Mouse (Mus musculus): ENCODE measurements around the gene Rnf6. TPM values are rescaled to one million over a fixed set of nuclear protein-coding genes. Genes with fewer than 3 reads are reported as not detected.

Rnf6 gene
- 25.2 and 26.2 TPM in 2 replicates for polyA plus RNA-seq (2015; fragmentation: Nextera tagmentation; extraction: Ambion mirVana)

DNA sequence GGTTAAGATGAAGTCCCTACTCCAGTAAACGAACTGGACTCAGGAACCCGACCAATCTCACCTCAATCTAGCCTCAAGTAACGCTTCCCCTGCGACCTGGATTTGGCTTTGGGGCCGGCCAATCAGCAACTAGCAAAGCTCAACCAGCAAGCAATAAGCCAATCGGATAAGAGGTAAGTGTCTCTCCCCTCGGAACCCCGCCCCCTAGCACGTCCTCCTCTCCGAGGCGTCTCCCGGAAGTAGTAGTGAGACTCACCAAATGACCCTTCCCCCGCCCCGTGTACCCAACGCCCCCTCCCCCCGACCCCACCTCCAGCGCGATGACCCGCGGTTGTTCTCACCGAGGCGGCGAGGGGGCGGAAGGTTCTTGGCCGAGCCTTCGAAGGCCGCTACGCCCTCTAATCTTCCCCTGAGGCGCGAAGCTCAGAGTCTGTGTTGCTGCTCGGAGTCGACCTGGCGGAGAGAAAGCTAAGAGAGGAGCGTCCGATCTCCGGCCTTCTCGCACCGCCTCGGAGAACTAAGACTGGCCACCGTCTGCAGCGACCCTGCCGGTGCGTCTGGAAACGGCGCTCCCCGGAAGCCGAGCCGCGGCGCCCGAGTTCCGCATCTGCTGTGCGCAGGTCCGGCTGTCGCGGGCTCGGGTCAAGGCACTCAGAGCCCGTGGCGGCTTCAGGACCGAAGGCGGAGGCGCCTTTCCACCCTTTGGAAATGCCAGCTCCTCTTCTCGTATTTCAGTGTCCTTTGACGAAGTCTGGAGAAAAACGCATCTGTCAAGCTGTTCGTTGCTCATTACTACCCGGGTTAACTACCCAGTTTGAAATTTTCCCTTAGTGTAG is at the start of gene Rnf6:
TSS of gene Rnf6 (minus strand) at position 677 of the 836 bp plus-strand sequence.
- peaks cover 32% of the 10 kb centered on the region for H3K36me3 ChIP-seq (replicated peaks)
- no peaks in the 10 kb centered on the region for H3K27me3 ChIP-seq
- H3K4me2 ChIP-seq: peak within 1 kb of the TSS; percentile 88
- H3K4me1 ChIP-seq (replicated peaks): peaks cover 26% of the 10 kb centered on the region
- H3K4me3 ChIP-seq (replicated peaks): peak within 1 kb of the TSS; percentile 84
- ATAC-seq (ENCODE audit: insufficient read depth): peak; percentile 98
- H3K27ac ChIP-seq (replicated peaks): peak within 1 kb of the TSS; percentile 99
- H3K9me3 ChIP-seq (replicated peaks): no peaks in the 10 kb centered on the region
- H3K9ac ChIP-seq: peak within 1 kb of the TSS; percentile 89
- WGBS (ENCODE audit: insufficient replicate concordance): under 1% methylated on average over 67 of the region's 67 CpGs

DNA sequence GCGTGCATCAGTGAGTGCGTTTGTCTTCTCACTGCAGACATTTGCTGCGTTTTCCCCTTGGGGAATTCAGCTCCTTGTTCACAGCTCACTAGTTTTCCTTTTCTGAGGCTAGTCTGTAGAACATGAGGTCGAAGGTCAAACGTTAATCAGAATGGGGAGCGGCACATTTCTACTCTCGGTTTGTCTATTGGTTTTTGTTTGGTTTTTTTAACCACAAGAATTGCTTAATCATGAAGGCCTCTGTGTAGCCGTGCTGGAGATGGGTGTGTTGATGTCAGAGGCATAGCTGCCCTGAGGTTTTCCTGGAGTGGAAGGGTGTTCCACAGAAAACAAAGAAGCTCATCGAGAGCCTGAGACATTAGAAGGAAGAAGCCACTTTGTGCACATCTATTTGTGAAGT is 49.2 kb upstream of the Rnf6 start:
- Histone ChIP-seq H3K9ac (no peak overlapping the region), H3K27ac (replicated peaks) (peak overlapping the region; percentile 65), H3K36me3 (replicated peaks) (peaks cover 64% of the 10 kb centered on the region), H3K27me3 (no peaks in the 10 kb centered on the region), H3K4me2 (no peak overlapping the region), H3K9me3 (replicated peaks) (no peaks in the 10 kb centered on the region), H3K4me1 (replicated peaks) (peaks cover 25% of the 10 kb centered on the region), H3K4me3 (replicated peaks) (no peak overlapping the region)
- no peak for ATAC-seq (ENCODE audit: insufficient read depth)
- WGBS (ENCODE audit: insufficient replicate concordance): 64% methylated on average over 9 of the region's 9 CpGs

DNA sequence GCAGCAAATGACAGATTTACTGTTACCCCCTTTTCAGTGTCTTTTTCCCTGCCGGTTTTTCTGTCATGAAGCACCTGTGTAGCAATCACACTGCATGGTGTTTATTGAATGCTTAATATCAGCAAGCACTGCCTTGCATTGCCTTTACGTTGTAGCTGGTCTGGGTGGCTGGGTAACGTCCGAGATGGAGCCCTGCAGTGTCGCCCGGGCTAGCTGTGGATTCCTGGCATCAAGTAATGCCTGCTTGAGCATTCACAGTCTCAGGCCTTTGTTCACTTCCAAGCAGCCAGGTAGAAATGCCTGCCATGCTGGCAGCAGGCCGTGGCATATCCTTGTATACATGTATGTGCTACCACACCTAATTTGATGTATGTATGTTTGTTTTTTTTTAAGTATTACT is 46.4 kb upstream of the Rnf6 start:
- peaks cover 36% of the 10 kb centered on the region for H3K36me3 ChIP-seq (replicated peaks)
- ATAC-seq (ENCODE audit: insufficient read depth): no peak
- H3K9ac ChIP-seq: no peak overlapping the region
- no peak overlapping the region for H3K4me2 ChIP-seq
- no peak overlapping the region for H3K27ac ChIP-seq (replicated peaks)
- H3K4me3 ChIP-seq (replicated peaks): no peak overlapping the region
- 90% methylated on average over 7 of the region's 7 CpGs for WGBS (ENCODE audit: insufficient replicate concordance)
- H3K4me1 ChIP-seq (replicated peaks): peaks cover 25% of the 10 kb centered on the region
- no peaks in the 10 kb centered on the region for H3K9me3 ChIP-seq (replicated peaks)
- no peaks in the 10 kb centered on the region for H3K27me3 ChIP-seq

DNA sequence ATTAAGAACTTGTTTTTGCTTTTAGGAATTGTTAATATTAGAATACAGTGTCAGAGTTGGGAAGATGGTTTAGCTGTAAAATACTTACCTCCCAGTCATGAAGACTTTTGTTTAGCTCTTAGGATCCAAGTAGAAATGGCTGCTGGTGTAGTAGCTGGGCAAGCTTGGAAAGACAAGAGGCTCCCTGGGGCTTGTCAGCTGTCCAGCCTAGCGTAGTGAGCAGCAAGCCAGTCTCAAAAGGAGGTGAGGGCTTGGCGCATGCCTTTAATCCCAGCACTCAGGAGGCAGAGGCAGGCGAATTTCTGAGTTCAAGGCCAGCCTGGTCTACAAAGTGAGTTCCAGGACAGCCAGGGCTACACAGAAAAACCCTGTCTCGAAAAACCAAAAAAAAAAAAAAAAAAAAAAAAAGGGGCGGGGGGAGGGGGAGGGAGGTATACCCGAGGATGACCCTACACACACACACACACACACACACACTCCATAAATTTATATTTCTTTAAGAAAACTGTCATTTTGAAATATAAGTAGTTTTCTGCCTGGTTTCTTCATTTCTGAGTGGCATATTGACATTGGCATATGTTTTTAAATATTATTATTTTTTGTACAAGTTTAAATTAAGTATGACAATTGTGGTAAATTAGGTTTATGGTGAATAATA is 44.7 kb upstream of the Rnf6 start:
- WGBS (ENCODE audit: insufficient replicate concordance): 69% methylated on average over 5 of the region's 6 CpGs
- H3K4me2 ChIP-seq: no peak overlapping the region
- no peak overlapping the region for H3K27ac ChIP-seq (replicated peaks)
- no peak overlapping the region for H3K4me3 ChIP-seq (replicated peaks)
- H3K9me3 ChIP-seq (replicated peaks): no peaks in the 10 kb centered on the region
- no peak for ATAC-seq (ENCODE audit: insufficient read depth)
- H3K4me1 ChIP-seq (replicated peaks): peaks cover 11% of the 10 kb centered on the region
- H3K36me3 ChIP-seq (replicated peaks): peaks cover 26% of the 10 kb centered on the region
- no peaks in the 10 kb centered on the region for H3K27me3 ChIP-seq
- no peak overlapping the region for H3K9ac ChIP-seq

DNA sequence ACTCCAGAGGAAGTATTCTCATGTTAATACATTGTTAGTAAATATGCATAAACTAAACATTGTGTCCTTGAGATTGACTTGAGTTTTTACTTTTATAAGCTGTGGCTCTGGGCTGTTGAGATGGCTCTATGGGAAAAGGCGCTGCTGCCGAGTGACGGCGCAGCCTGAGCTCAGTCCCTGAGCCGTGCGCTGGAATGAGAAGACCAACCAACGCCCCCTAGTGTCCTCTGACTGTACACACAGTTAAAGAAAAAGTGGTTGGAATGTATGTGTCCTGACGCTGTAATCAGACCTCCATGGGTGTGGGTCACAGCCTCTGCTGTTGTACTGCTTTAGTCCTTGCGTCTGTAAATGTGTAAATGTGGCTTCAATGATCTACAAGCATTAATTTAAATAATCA is 38.6 kb upstream of the Rnf6 start:
- Histone ChIP-seq H3K9me3 (replicated peaks) (no peaks in the 10 kb centered on the region), H3K4me2 (no peak overlapping the region), H3K27ac (replicated peaks) (no peak overlapping the region), H3K36me3 (replicated peaks) (peaks cover 20% of the 10 kb centered on the region), H3K9ac (no peak overlapping the region), H3K4me3 (replicated peaks) (no peak overlapping the region), H3K4me1 (replicated peaks) (peaks cover 6% of the 10 kb centered on the region), H3K27me3 (no peaks in the 10 kb centered on the region)
- no peak for ATAC-seq (ENCODE audit: insufficient read depth)
- WGBS (ENCODE audit: insufficient replicate concordance): 61% methylated on average over 9 of the region's 9 CpGs

DNA sequence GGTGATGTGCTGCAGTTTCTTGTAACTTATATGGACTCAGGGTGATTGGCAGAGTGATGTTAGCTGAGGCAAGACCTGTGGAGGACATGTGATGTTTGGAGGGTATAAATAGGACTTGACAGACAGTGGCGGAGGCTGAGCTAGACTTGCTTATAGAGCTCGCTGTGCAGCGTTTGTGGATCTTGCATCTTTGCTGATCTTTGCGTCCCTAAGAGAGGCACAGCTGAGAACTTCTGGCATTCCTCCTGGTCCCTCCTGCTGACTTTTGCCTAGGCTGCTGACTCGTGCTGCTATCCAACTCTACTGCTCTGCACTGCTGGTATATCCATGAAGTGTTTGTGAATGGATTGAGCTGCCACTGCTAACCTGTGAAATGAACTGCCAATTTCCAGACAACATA is 32.3 kb upstream of the Rnf6 start:
- no peaks in the 10 kb centered on the region for H3K9me3 ChIP-seq (replicated peaks)
- H3K9ac ChIP-seq: no peak overlapping the region
- WGBS (ENCODE audit: insufficient replicate concordance): 81% methylated on average over 5 of the region's 5 CpGs
- no peaks in the 10 kb centered on the region for H3K27me3 ChIP-seq
- ATAC-seq (ENCODE audit: insufficient read depth): no peak
- no peak overlapping the region for H3K4me2 ChIP-seq
- peaks cover 20% of the 10 kb centered on the region for H3K36me3 ChIP-seq (replicated peaks)
- H3K4me3 ChIP-seq (replicated peaks): no peak overlapping the region
- H3K27ac ChIP-seq (replicated peaks): no peak overlapping the region
- peaks cover 60% of the 10 kb centered on the region for H3K4me1 ChIP-seq (replicated peaks)

DNA sequence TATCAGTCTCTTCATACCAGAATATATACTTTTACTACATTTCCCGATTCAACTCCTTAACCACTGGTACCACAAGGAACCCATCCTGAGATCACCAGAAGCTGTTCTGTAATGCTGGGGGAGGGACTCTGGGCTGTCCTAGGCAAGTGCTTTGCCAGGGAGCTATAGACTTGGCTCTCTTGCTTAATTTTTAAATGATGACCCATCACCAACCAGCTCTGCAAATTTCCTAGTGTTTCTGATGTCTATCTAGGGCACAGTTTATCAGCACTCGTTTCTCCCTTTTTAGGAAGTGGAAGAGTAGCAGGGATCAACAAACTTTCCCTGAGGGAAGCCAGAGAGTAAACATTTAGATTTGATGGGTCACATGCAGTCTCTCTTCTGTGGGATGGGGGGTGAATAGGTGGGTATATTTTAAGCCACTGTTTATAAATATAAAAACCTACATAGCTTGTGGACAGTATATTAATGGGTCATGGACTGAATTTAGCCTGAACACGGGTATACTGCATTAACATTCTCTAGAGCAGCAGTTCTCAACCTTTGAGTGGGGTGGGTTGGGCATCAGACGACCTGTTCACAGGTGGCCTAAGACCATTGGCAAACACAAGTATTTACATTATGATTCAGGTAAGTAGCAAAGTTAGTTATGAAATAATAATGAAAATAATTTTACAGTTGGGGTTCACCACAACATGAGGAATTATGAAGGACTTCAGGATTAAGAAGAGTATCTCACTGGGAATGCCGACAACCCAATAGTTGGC is 30.5 kb upstream of the Rnf6 start:
- H3K4me2 ChIP-seq: no peak overlapping the region
- H3K4me3 ChIP-seq (replicated peaks): no peak overlapping the region
- 59% methylated on average over 5 of the region's 5 CpGs for WGBS (ENCODE audit: insufficient replicate concordance)
- no peak overlapping the region for H3K9ac ChIP-seq
- peaks cover 70% of the 10 kb centered on the region for H3K4me1 ChIP-seq (replicated peaks)
- no peak for ATAC-seq (ENCODE audit: insufficient read depth)
- no peaks in the 10 kb centered on the region for H3K27me3 ChIP-seq
- H3K9me3 ChIP-seq (replicated peaks): no peaks in the 10 kb centered on the region
- peak overlapping the region; percentile 97; the same call in 1 of the 2 replicates for H3K27ac ChIP-seq (replicated peaks)
- H3K36me3 ChIP-seq (replicated peaks): peaks cover 16% of the 10 kb centered on the region

DNA sequence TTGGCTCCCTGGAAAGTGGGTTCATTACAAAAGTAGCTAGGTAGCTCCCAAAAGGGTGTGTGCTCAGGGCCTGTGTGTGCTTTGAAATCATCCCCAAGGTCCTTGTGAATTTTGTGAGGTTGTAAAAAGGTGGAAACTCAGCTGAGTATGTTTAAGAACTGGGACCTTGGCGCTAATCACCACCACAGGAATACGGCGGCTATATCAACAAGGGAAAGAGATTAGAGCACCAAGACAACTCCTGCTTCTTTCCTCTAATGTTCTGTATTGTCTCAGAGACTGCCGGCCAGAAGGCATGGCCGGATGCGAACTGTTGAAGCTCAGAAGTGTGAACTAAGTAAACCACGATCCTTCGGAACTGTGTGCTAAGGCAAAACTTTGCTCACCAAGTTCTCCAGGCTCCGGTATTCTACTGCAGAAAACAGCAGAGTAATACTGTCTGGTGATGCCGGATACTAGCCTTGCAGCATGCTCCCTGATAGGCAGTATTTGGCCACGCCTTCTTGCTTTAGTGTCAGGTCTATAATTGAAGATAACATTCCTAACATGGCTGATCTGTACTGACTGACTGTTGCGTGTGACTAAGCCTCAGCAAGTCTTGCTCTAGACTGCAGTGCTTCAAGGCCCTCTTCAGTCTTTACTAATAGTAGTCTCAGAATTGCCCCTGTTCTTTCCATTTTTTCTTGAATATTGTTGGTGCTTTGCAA is 29.2 kb upstream of the Rnf6 start:
- Histone ChIP-seq H3K4me2 (peak overlapping the region; percentile 71), H3K4me1 (replicated peaks) (peaks cover 84% of the 10 kb centered on the region), H3K9me3 (replicated peaks) (no peaks in the 10 kb centered on the region), H3K36me3 (replicated peaks) (peaks cover 14% of the 10 kb centered on the region; the same call in 1 of the 2 replicates), H3K27ac (replicated peaks) (peak overlapping the region; percentile 97), H3K27me3 (no peaks in the 10 kb centered on the region), H3K4me3 (replicated peaks) (peak overlapping the region; percentile 44), H3K9ac (peak overlapping the region; percentile 60)
- ATAC-seq (ENCODE audit: insufficient read depth): peak; percentile 97
- 24% methylated on average over 12 of the region's 12 CpGs for WGBS (ENCODE audit: insufficient replicate concordance)

DNA sequence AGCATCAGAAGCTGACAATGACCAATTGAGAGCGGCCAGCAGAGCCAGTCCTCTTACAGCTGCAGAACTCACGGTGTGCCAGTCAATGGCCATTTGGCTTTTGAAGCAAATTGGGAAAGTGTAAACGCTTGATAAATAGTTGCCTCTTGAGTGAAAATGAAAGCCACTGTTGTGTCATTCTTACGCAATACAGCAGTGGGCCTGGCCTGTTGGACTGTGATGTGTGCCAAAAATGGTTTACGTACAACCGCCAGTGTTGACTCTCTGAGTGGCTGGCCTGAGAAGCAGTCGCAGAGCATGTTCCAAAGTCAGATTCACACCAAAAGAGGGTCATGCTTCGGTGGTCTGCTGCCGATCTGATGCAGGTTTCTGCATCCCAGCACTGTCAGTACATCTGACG is 27.4 kb upstream of the Rnf6 start:
- H3K4me3 ChIP-seq (replicated peaks): no peak overlapping the region
- H3K27ac ChIP-seq (replicated peaks): peak overlapping the region; percentile 97
- no peak overlapping the region for H3K9ac ChIP-seq
- H3K4me1 ChIP-seq (replicated peaks): peaks cover 91% of the 10 kb centered on the region
- peak overlapping the region; percentile 29 for H3K4me2 ChIP-seq
- no peaks in the 10 kb centered on the region for H3K9me3 ChIP-seq (replicated peaks)
- no peak for ATAC-seq (ENCODE audit: insufficient read depth)
- H3K36me3 ChIP-seq (replicated peaks): peaks cover 5% of the 10 kb centered on the region; the same call in 1 of the 2 replicates
- no peaks in the 10 kb centered on the region for H3K27me3 ChIP-seq
- 71% methylated on average over 10 of the region's 10 CpGs for WGBS (ENCODE audit: insufficient replicate concordance)

DNA sequence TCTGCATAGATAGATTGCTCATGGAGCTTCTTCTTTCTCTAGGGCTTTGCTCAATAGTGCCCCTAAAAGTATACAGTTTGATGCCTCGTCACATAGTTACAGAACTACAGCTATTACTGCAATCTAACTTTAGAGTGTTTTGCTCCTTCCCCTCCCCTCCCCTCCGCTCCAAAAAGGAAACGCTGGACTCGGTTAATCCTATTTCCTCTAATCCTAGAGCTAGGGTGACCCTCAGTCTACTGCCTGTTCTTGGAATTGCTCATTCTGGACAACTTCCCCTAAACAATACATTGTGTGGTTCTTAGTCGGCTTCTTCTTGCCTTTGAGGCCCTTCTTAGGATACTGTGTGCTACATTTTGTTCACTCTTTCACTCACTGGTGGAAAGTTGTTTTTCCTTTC is 26.4 kb upstream of the Rnf6 start:
- H3K4me2 ChIP-seq: no peak overlapping the region

More for the DNA sequence above, 26.4 kb upstream of the Rnf6 start:
- Histone ChIP-seq H3K4me3 (replicated peaks) (no peak overlapping the region), H3K27ac (replicated peaks) (peak overlapping the region; percentile 49), H3K9me3 (replicated peaks) (no peaks in the 10 kb centered on the region), H3K4me1 (replicated peaks) (peaks cover 96% of the 10 kb centered on the region), H3K27me3 (no peaks in the 10 kb centered on the region), H3K36me3 (replicated peaks) (peaks cover 5% of the 10 kb centered on the region; the same call in 1 of the 2 replicates), H3K9ac (no peak overlapping the region)
- WGBS (ENCODE audit: insufficient replicate concordance): 51% methylated on average over 5 of the region's 5 CpGs
- ATAC-seq (ENCODE audit: insufficient read depth): no peak

Measured in liver, embryonic 15.5 days (tissue).